In the genomic region with DNA sequence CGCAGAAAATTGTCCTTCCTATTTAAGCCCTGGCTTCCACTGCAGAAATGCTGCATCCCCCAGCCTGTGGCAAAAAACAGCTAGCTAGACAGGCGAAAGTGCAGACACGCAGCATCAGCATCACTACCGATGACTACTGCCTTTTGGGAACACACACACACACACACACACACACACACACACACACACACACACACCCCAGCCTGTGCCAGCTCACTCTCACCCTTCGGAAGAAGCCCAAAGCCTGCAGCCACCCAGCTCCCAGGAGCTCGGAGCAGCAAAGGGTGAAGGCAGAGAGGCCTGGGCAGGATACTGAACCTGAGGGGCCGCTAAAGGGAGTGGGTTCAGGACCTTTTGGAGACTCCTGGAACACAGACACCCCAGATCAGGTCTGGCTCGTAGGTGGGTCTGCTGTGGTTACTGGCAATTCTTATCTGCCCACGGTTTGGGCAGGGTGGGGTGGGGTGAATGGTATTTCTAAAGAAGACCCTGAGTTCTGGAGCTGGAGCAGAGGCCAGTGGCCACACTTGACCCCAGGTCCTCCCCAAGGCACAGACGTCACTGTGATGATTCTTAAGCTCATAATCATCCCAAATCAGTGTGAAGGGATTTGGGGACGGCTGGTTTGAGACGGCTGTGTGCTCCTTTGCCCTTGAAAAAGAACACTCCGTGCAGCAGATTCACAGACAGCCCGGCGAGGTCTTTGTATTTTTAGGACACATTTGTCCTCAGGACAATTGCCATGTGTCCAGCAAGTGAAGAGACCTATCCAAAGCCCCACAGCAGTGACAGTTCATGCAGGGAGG, we compare ENCODE assay signal across 12 mouse cellular contexts. TPM values are rescaled to one million over a fixed set of nuclear protein-coding genes. Genes with fewer than 3 reads are reported as not detected.
DNase-seq lines count a peak whose midpoint lies in the region; ATAC-seq and TF ChIP-seq lines count a peak whose summit lies in the region.
"Had no signal": no experiment of that assay in that cellular context is flagged by ENCODE, and none has a peak within 500 bp of the region (broad histone marks: within the 10 kb centered on the region; RNA-seq: fewer than 3 reads in every experiment).

No protein-coding gene starts in this region.

- no peaks in the 10 kb centered on the region for H3K9me3 ChIP-seq in intestine, embryonic 15.5 days
- H3K9me3 ChIP-seq in intestine, embryonic 16.5 days (ENCODE audit: control insufficient read depth, low read length): no peaks in the 10 kb centered on the region
- H3K9me3 ChIP-seq in embryonic facial prominence, embryonic 10.5 days: no peaks in the 10 kb centered on the region
- no peaks in the 10 kb centered on the region for H3K9me3 ChIP-seq in hindbrain, embryonic 16.5 days (ENCODE audit: control insufficient read depth, low read length)
- no peaks in the 10 kb centered on the region for H3K9me3 ChIP-seq in neural tube, embryonic 14.5 days (ENCODE audit: control insufficient read depth, low read length)

- H3K4me3 ChIP-seq in intestine, embryonic 15.5 days (replicated peaks): peak overlapping the region; percentile 52; the same call in 1 of the 2 replicates
- H3K4me3 ChIP-seq in intestine, embryonic 16.5 days (ENCODE audit: low read length): no peak overlapping the region
- H3K4me3 ChIP-seq in embryonic facial prominence, embryonic 10.5 days: peak overlapping the region; percentile 70
- peak overlapping the region; percentile 62 for H3K4me3 ChIP-seq in hindbrain, embryonic 16.5 days (ENCODE audit: low read length)
- H3K4me3 ChIP-seq in neural tube, embryonic 14.5 days (ENCODE audit: low read depth, low read length): peak overlapping the region; percentile 45
- no peak overlapping the region; the same call in 1 of the 2 replicates for H3K4me3 ChIP-seq in layer of hippocampus, adult 2 months
- H3K4me3 ChIP-seq in thymus, adult 2 months (ENCODE audit: control insufficient read depth, insufficient read depth, low read length): no peak overlapping the region
- H3K4me3 ChIP-seq: erythroblast, embryonic 14.5 days had no signal

- TF ChIP-seq POLR2A in thymus, adult 2 months (IDR thresholded peaks at IDR 0.05; ENCODE audit: control insufficient read depth, extremely low read depth, insufficient read depth, low read length, poor library complexity): no peak

- H3K9ac ChIP-seq in intestine, embryonic 15.5 days: 0 out of 2 replicates have a peak overlapping the region, but pooled peaks have one; percentile 51
- no peak overlapping the region for H3K9ac ChIP-seq in intestine, embryonic 16.5 days (ENCODE audit: low read depth, low read length)
- H3K9ac ChIP-seq in hindbrain, embryonic 16.5 days (ENCODE audit: low read depth, low read length): no peak overlapping the region; the same call in 1 of the 2 replicates
- peak overlapping the region; percentile 60; the same call in 1 of the 2 replicates for H3K9ac ChIP-seq in neural tube, embryonic 14.5 days (replicated peaks; ENCODE audit: low read depth, low read length)

- TF ChIP-seq CTCF in layer of hippocampus, adult 2 months (conservative IDR thresholded peaks at IDR 0.05): no peak
- no peak for TF ChIP-seq CTCF in thymus, adult 2 months (IDR thresholded peaks at IDR 0.05; ENCODE audit: borderline replicate concordance, control insufficient read depth, extremely low read depth, insufficient read depth, low read length, poor library complexity)

- H3K27me3 ChIP-seq in intestine, embryonic 15.5 days (replicated peaks): peaks cover 50% of the 10 kb centered on the region
- peaks cover 51% of the 10 kb centered on the region for H3K27me3 ChIP-seq in intestine, embryonic 16.5 days (replicated peaks; ENCODE audit: control insufficient read depth, insufficient read depth, low read length)
- peaks cover 77% of the 10 kb centered on the region for H3K27me3 ChIP-seq in embryonic facial prominence, embryonic 10.5 days (replicated peaks; ENCODE audit: low read depth, poor library complexity, severe bottlenecking)
- peaks cover 34% of the 10 kb centered on the region for H3K27me3 ChIP-seq in hindbrain, embryonic 16.5 days (replicated peaks; ENCODE audit: control insufficient read depth, insufficient read depth, low read length)
- peaks cover 34% of the 10 kb centered on the region for H3K27me3 ChIP-seq in neural tube, embryonic 14.5 days (ENCODE audit: control insufficient read depth, insufficient read depth, low read length)
- H3K27me3 ChIP-seq in thymus, adult 2 months (ENCODE audit: control insufficient read depth, insufficient read depth, low read length): peaks cover 7% of the 10 kb centered on the region
- H3K27me3 ChIP-seq: CH12.LX had no signal

- ATAC-seq in intestine, embryonic 15.5 days: no peak
- ATAC-seq in intestine, embryonic 16.5 days: no peak
- 0 out of 2 replicates have a peak, but pooled peaks have one; percentile 7 for ATAC-seq in hindbrain, embryonic 16.5 days
- ATAC-seq in neural tube, embryonic 14.5 days (ENCODE audit: low read depth): peak; percentile 26; the same call in 1 of the 2 replicates

- 54% methylated on average over 15 of the region's 15 CpGs for WGBS in intestine, embryonic 15.5 days
- WGBS in intestine, embryonic 16.5 days: 58% methylated on average over 15 of the region's 15 CpGs
- WGBS in embryonic facial prominence, embryonic 10.5 days: 28% methylated on average over 15 of the region's 15 CpGs
- 37% methylated on average over 14 of the region's 15 CpGs for WGBS in hindbrain, embryonic 16.5 days
- 30% methylated on average over 15 of the region's 15 CpGs for WGBS in neural tube, embryonic 14.5 days
- 76% methylated on average over 15 of the region's 15 CpGs for WGBS in thymus, adult 2 months

- DNase-seq in embryonic facial prominence, embryonic 10.5 days (ENCODE audit: low spot score): peak; percentile 42
- DNase-seq in layer of hippocampus, adult 2 months (ENCODE audit: low spot score in 2 of 2): no peak
- no peak for DNase-seq in cerebellum, postnatal 4 days (ENCODE audit: low spot score in 2 of 2)
- no peak for DNase-seq in thymus, adult 2 months
- DNase-seq: kidney, adult 18-20 months; lung, adult 2 months had no signal

- H3K27ac ChIP-seq in intestine, embryonic 15.5 days: no peak overlapping the region
- no peak overlapping the region for H3K27ac ChIP-seq in intestine, embryonic 16.5 days (ENCODE audit: low read length)
- H3K27ac ChIP-seq in embryonic facial prominence, embryonic 10.5 days (replicated peaks): peak overlapping the region; percentile 77; the same call in 1 of the 2 replicates
- H3K27ac ChIP-seq in hindbrain, embryonic 16.5 days (ENCODE audit: low read depth, low read length): no peak overlapping the region
- no peak overlapping the region for H3K27ac ChIP-seq in neural tube, embryonic 14.5 days (ENCODE audit: low read depth, low read length)
- no peak overlapping the region for H3K27ac ChIP-seq in layer of hippocampus, adult 2 months
- no peak overlapping the region for H3K27ac ChIP-seq in thymus, adult 2 months (ENCODE audit: control insufficient read depth, insufficient read depth, low read length)

- peaks cover 22% of the 10 kb centered on the region for H3K4me1 ChIP-seq in intestine, embryonic 15.5 days (replicated peaks)
- H3K4me1 ChIP-seq in intestine, embryonic 16.5 days (ENCODE audit: control insufficient read depth, insufficient read depth, low read length): peaks cover 21% of the 10 kb centered on the region
- peaks cover 36% of the 10 kb centered on the region for H3K4me1 ChIP-seq in embryonic facial prominence, embryonic 10.5 days
- peaks cover 20% of the 10 kb centered on the region for H3K4me1 ChIP-seq in hindbrain, embryonic 16.5 days (ENCODE audit: control insufficient read depth, insufficient read depth, low read depth, low read length)
- peaks cover 8% of the 10 kb centered on the region; the same call in 1 of the 2 replicates for H3K4me1 ChIP-seq in neural tube, embryonic 14.5 days (ENCODE audit: control insufficient read depth, insufficient read depth, low read length)
- H3K4me1 ChIP-seq in thymus, adult 2 months (replicated peaks; ENCODE audit: control insufficient read depth, insufficient read depth, low read length): no peaks in the 10 kb centered on the region

- peaks cover 3% of the 10 kb centered on the region; the same call in 1 of the 2 replicates for H3K36me3 ChIP-seq in intestine, embryonic 15.5 days
- H3K36me3 ChIP-seq in intestine, embryonic 16.5 days (ENCODE audit: control insufficient read depth, insufficient read depth, low read length): peaks cover 2% of the 10 kb centered on the region; the same call in 1 of the 2 replicates
- peaks cover 22% of the 10 kb centered on the region for H3K36me3 ChIP-seq in embryonic facial prominence, embryonic 10.5 days (replicated peaks)
- peaks cover 3% of the 10 kb centered on the region; the same call in 1 of the 2 replicates for H3K36me3 ChIP-seq in hindbrain, embryonic 16.5 days (ENCODE audit: control insufficient read depth, insufficient read depth, low read length)
- no peaks in the 10 kb centered on the region for H3K36me3 ChIP-seq in neural tube, embryonic 14.5 days (ENCODE audit: control insufficient read depth, insufficient read depth, low read length)
- no peaks in the 10 kb centered on the region for H3K36me3 ChIP-seq in thymus, adult 2 months (ENCODE audit: control insufficient read depth, insufficient read depth, low read length)

- peak overlapping the region; percentile 97 for H3K4me2 ChIP-seq in intestine, embryonic 15.5 days (replicated peaks)
- H3K4me2 ChIP-seq in intestine, embryonic 16.5 days (ENCODE audit: low read depth, low read length): no peak overlapping the region
- peak overlapping the region; percentile 99 for H3K4me2 ChIP-seq in hindbrain, embryonic 16.5 days (ENCODE audit: low read length)
- peak overlapping the region; percentile 73 for H3K4me2 ChIP-seq in neural tube, embryonic 14.5 days (ENCODE audit: low read depth, low read length)

RNA-seq across cellular contexts. Expression of a gene that starts 1.0 kb away (rescaled TPM):
- 0.35 and 0.40 TPM in 2 replicates for polyA plus RNA-seq in intestine, embryonic 15.5 days (2015; fragmentation: Nextera tagmentation; extraction: Ambion mirVana)
- polyA plus RNA-seq in intestine, embryonic 16.5 days (2015; fragmentation: Nextera tagmentation; extraction: Ambion mirVana): 0.23 and 0.48 TPM in 2 replicates
- 0.60 and 0.86 TPM in 2 replicates for polyA plus RNA-seq in embryonic facial prominence, embryonic 10.5 days (2016; fragmentation: Nextera tagmentation; extraction: Ambion mirVana)
- 0.64 and 1.00 TPM in 2 replicates for polyA plus RNA-seq in hindbrain, embryonic 16.5 days (2015; fragmentation: Nextera tagmentation; extraction: Ambion mirVana)
- 0.73 and 0.90 TPM in 2 replicates for polyA plus RNA-seq in neural tube, embryonic 14.5 days (2014; fragmentation: Nextera tagmentation; extraction: Ambion mirVana)
- under 1 TPM; 0.20 to 0.23 TPM for total RNA-seq in layer of hippocampus, adult 2 months (2021)
- polyA plus RNA-seq in thymus, adult 2 months (2012; rRNA removed): 0.18 and 0.47 TPM in 2 replicates
- total RNA-seq: CH12.LX had no signal
- polyA plus RNA-seq: erythroblast, embryonic 14.5 days; lung, adult 2 months had no signal

RNA-seq across cellular contexts. Expression of a gene that starts 13.9 kb away (rescaled TPM):
- polyA plus RNA-seq in intestine, embryonic 15.5 days (2015; fragmentation: Nextera tagmentation; extraction: Ambion mirVana): 203 and 260 TPM in 2 replicates
- 304 and 334 TPM in 2 replicates for polyA plus RNA-seq in intestine, embryonic 16.5 days (2015; fragmentation: Nextera tagmentation; extraction: Ambion mirVana)
- 8.8 and 9.6 TPM in 2 replicates for polyA plus RNA-seq in embryonic facial prominence, embryonic 10.5 days (2016; fragmentation: Nextera tagmentation; extraction: Ambion mirVana)
- 3.5 and 6.1 TPM in 2 replicates for polyA plus RNA-seq in hindbrain, embryonic 16.5 days (2015; fragmentation: Nextera tagmentation; extraction: Ambion mirVana)
- polyA plus RNA-seq in neural tube, embryonic 14.5 days (2014; fragmentation: Nextera tagmentation; extraction: Ambion mirVana): 3.9 and 4.2 TPM in 2 replicates
- not detected for total RNA-seq in layer of hippocampus, adult 2 months (2021)
- 10.3 and 10.6 TPM in 2 replicates for polyA plus RNA-seq in thymus, adult 2 months (2012; rRNA removed)
- total RNA-seq: CH12.LX had no signal
- polyA plus RNA-seq: erythroblast, embryonic 14.5 days; lung, adult 2 months had no signal

RNA-seq across cellular contexts. Expression of a gene that starts 16.2 kb away (rescaled TPM):
- 75.8 and 96.1 TPM in 2 replicates for polyA plus RNA-seq in intestine, embryonic 15.5 days (2015; fragmentation: Nextera tagmentation; extraction: Ambion mirVana)
- 167 and 234 TPM in 2 replicates for polyA plus RNA-seq in intestine, embryonic 16.5 days (2015; fragmentation: Nextera tagmentation; extraction: Ambion mirVana)
- 0.10 and 0.17 TPM in 2 replicates for polyA plus RNA-seq in embryonic facial prominence, embryonic 10.5 days (2016; fragmentation: Nextera tagmentation; extraction: Ambion mirVana)
- 0.29 TPM in 1 of 2 replicates, not detected in the other for polyA plus RNA-seq in hindbrain, embryonic 16.5 days (2015; fragmentation: Nextera tagmentation; extraction: Ambion mirVana)
- not detected in 2 replicates for polyA plus RNA-seq in neural tube, embryonic 14.5 days (2014; fragmentation: Nextera tagmentation; extraction: Ambion mirVana)
- not detected for total RNA-seq in layer of hippocampus, adult 2 months (2021)
- 2.2 and 2.7 TPM in 2 replicates for polyA plus RNA-seq in thymus, adult 2 months (2012; rRNA removed)
- polyA plus RNA-seq: erythroblast, embryonic 14.5 days had no signal

RNA-seq across cellular contexts. Expression of a gene that starts 26.5 kb away (rescaled TPM):
- polyA plus RNA-seq in intestine, embryonic 15.5 days (2015; fragmentation: Nextera tagmentation; extraction: Ambion mirVana): 5.2 and 5.7 TPM in 2 replicates
- 6.5 and 9.1 TPM in 2 replicates for polyA plus RNA-seq in intestine, embryonic 16.5 days (2015; fragmentation: Nextera tagmentation; extraction: Ambion mirVana)
- polyA plus RNA-seq in embryonic facial prominence, embryonic 10.5 days (2016; fragmentation: Nextera tagmentation; extraction: Ambion mirVana): 0.34 TPM in 2 replicates
- 1.8 and 2.0 TPM in 2 replicates for polyA plus RNA-seq in hindbrain, embryonic 16.5 days (2015; fragmentation: Nextera tagmentation; extraction: Ambion mirVana)
- polyA plus RNA-seq in neural tube, embryonic 14.5 days (2014; fragmentation: Nextera tagmentation; extraction: Ambion mirVana): 0.57 and 0.66 TPM in 2 replicates
- 1 to 10 TPM in 1 of 2 experiments, under 1 TPM in 1; 0.56 to 1.3 TPM for total RNA-seq in layer of hippocampus, adult 2 months (2021)
- polyA plus RNA-seq in thymus, adult 2 months (2012; rRNA removed): 219 and 278 TPM in 2 replicates

RNA-seq across cellular contexts. Expression of a gene that starts 34.7 kb away (rescaled TPM):
- polyA plus RNA-seq in intestine, embryonic 15.5 days (2015; fragmentation: Nextera tagmentation; extraction: Ambion mirVana): 63.1 and 63.5 TPM in 2 replicates
- polyA plus RNA-seq in intestine, embryonic 16.5 days (2015; fragmentation: Nextera tagmentation; extraction: Ambion mirVana): 61.0 and 64.4 TPM in 2 replicates
- polyA plus RNA-seq in embryonic facial prominence, embryonic 10.5 days (2016; fragmentation: Nextera tagmentation; extraction: Ambion mirVana): 57.9 and 65.0 TPM in 2 replicates
- polyA plus RNA-seq in hindbrain, embryonic 16.5 days (2015; fragmentation: Nextera tagmentation; extraction: Ambion mirVana): 202 and 206 TPM in 2 replicates
- 186 and 228 TPM in 2 replicates for polyA plus RNA-seq in neural tube, embryonic 14.5 days (2014; fragmentation: Nextera tagmentation; extraction: Ambion mirVana)
- total RNA-seq in layer of hippocampus, adult 2 months (2021): 10 to 100 TPM; 74.1 to 77.0 TPM
- polyA plus RNA-seq in thymus, adult 2 months (2012; rRNA removed): 34.9 and 40.2 TPM in 2 replicates

Comparison
In these comparisons a context has a peak if more than half of its experiments do, and no peak if none do; other contexts are left out.
1. H3K4me3 ChIP-seq: peak in intestine, embryonic 15.5 days (single experiment), embryonic facial prominence, embryonic 10.5 days (single experiment), hindbrain, embryonic 16.5 days (single experiment) and neural tube, embryonic 14.5 days (single experiment); none in intestine, embryonic 16.5 days (single experiment), layer of hippocampus, adult 2 months (single experiment) and thymus, adult 2 months (single experiment).
2. H3K9ac ChIP-seq: peak in intestine, embryonic 15.5 days (single experiment) and neural tube, embryonic 14.5 days (single experiment); none in intestine, embryonic 16.5 days (single experiment) and hindbrain, embryonic 16.5 days (single experiment).
3. ATAC-seq: peak in hindbrain, embryonic 16.5 days (single experiment) and neural tube, embryonic 14.5 days (single experiment); none in intestine, embryonic 15.5 days (single experiment) and intestine, embryonic 16.5 days (single experiment).
4. RNA of a gene that starts 13.9 kb away (polyA plus RNA-seq): 304 to 334 TPM in intestine, embryonic 16.5 days and 203 to 260 TPM in intestine, embryonic 15.5 days; 10.3 to 10.6 TPM in thymus, adult 2 months, 8.8 to 9.6 TPM in embryonic facial prominence, embryonic 10.5 days, 3.5 to 6.1 TPM in hindbrain, embryonic 16.5 days and 3.9 to 4.2 TPM in neural tube, embryonic 14.5 days; every median in the first group is over 10 times any median in the second.
5. RNA of a gene that starts 16.2 kb away (polyA plus RNA-seq): 167 to 234 TPM in intestine, embryonic 16.5 days and 75.8 to 96.1 TPM in intestine, embryonic 15.5 days; 2.2 to 2.7 TPM in thymus, adult 2 months, 0.10 to 0.17 TPM in embryonic facial prominence, embryonic 10.5 days, not detected in neural tube, embryonic 14.5 days and 0.29 TPM in hindbrain, embryonic 16.5 days; every median in the first group is over 10 times any median in the second.